Mouse (Mus musculus): ENCODE measurements around the gene Sinhcaf.

DNA sequence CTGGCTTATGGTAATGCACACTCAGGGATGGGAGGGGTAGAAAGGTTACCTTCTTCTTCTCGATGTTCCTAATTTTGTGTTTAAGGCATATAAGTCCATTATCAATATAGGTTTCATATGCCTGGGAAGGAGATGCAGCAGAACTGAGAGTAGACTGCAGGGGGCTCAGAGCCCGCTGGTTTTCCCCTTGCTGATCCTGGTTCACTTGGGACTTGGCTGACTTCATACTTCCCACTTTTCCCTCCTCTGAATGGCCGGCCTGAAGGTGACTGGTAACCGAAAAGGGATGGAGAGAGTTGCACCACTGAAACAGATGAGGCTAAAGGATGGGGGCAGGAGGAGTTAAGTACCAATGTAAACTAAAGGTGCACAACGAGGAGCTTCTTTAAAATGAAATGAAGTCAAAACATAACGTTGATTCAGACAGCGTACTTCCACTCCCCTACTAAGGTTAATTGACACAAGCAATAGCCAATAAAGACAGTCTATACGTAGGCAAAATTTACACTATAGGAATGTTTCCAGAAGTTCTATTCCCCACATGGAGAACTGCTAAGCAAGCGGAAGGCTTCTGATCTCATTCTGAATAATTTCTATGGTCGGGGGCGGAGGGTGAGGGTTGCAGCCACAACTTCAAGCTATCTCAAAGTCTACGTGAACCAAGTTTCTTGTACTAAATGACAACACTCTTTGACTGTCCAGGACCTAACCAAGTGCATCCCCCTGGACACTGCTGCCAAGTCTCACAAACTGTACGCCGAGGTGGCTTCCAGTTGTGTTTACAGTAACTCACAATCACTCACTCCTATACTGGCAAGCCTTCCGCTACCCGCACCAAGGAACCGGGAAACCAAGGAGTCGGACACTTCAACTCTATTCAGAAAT lies 51.1 kb downstream of the Sinhcaf start:
- no peak for TF ChIP-seq GATA2 (IDR thresholded peaks at IDR 0.05; ENCODE audit: borderline replicate concordance, low read depth, low read length)
- no peak for TF ChIP-seq CTCF (IDR thresholded peaks at IDR 0.05; ENCODE audit: low read depth, low read length)
- no peak for TF ChIP-seq POLR2AphosphoS5 (IDR thresholded peaks at IDR 0.05; ENCODE audit: insufficient replicate concordance, low read depth, low read length)
